Mouse (Mus musculus): ENCODE results near the gene Olfr486. TPM values are rescaled to one million over a fixed set of nuclear protein-coding genes. Genes with fewer than 3 reads are reported as not detected.
"Not testable (repeated sequence)": the region's sequence is repeated elsewhere in the genome, so short reads cannot be mapped to it uniquely, and the experiment has no call there.

Olfr486 gene
- polyA plus RNA-seq (2012; rRNA removed) = not detected in 2 replicates

DNA sequence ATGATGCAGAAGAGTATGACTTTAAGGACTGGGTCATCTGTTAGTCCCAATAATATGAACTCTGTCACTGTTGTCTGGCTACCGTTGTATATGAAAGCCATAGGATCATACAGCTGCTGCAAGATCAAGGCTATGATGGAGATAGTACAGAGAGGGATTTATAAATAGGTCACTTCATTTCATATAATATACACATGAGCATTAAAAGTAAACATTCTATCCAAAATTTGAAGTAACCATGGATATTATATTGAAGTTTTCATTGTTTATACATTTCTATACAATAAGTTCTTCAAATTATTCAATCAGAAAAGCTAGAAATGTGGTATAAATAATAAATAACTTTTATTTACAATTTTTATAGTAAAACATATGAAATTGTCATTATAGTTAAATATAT lies at the start of gene Olfr486:
Gene Olfr486 (minus strand): TSS at position 101 of the 400 bp plus-strand sequence.
- DNase-seq (ENCODE audit: low spot score) = not testable (repeated sequence)

DNA sequence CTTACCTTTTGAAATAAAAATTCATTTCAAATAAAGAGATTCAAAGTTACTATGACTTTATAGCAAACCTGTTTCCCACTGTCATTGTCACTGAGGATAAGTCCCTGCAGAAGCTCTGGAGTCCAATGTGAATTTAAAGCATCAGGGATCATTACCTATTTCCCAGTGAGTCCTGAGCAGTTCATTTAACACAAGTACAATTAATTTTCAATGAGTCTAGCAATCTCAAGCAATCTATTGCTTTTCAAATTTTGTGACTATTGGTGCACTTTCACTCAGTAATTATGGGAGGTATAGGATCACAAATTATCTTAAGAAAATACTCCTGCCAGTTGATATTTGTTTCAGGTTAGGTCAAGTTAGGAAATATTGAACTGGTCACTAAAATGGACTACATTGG lies 42.0 kb upstream of the Olfr486 start, which contains the start of gene Olfr487:
Gene Olfr487 (minus strand): TSS at position 101 of the 400 bp plus-strand sequence.
- DNase-seq (ENCODE audit: low spot score) = not testable (repeated sequence)

- no peak for DNase-seq (ENCODE audit: low spot score)
Measured at GRCm38 (mm10) chr7:108196938-108197337, 24.4 kb upstream of the Olfr486 start.

GRCm38 (mm10) chr7:108196337-108196736 lies 23.8 kb upstream of the Olfr486 start:
- DNase-seq (ENCODE audit: low spot score) = not testable (repeated sequence)

DNA sequence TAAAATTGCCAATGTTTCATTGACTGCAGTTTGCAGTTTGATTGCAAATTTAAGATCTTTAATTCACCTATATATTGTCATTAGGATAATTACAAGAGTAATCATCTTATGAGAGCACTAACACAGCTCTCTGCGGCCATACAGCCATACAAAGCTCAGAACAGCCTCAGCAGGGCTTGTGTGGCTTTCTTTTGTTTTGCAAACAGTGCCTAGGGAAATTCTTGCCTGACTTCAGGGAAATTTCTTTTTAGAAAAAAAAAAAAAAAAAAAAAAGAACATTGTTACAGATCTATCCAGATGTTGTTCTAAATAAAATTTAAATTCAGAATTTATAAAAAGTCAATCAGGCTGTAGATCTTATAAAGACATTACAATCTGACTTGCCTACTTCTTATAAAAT lies 20.2 kb upstream of the Olfr486 start:
- not testable (repeated sequence) for DNase-seq (ENCODE audit: low spot score)

- not testable (repeated sequence) for DNase-seq (ENCODE audit: low spot score)
Measured at GRCm38 (mm10) chr7:108191196-108191595, 18.7 kb upstream of the Olfr486 start.

DNA sequence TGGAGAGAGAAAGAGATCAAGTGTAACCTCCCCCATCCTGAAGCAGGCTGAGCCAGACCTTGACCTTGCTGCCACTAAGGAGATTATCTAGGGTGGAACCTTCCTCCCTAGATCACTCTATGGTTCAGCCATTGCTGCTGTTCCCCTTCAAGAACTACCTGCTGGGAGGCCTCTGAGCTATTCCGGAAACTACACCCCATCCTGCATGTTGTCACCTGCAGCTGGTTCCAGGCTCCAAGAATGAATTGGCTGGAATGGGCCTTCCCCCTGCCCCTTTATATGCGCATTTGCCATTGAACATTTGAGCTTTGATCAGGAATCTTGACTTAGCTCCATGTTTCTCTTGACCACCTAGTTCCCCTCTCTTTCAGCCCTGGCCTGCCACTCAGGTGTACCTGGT lies 12.7 kb upstream of the Olfr486 start:
- not testable (repeated sequence) for DNase-seq (ENCODE audit: low spot score)

DNA sequence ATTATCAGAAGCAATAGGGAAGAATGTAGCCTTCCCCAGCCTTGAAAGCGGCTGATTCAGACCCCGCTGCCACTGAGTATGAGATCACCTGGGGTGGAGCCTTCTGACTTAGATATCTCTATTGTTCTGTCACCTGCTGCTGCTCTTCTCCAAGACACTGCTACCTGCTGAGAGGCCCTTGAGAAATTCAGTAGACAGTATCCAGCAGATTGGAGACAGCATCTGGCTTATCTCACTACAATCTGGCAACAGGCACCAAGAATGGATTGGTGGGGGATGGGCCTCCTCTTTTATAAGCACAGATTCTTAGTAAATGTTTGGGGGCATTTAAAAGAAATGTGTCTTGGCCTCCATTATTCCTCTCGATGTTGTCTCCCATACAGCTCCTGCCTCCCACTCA lies 11.9 kb upstream of the Olfr486 start:
- not testable (repeated sequence) for DNase-seq (ENCODE audit: low spot score)

DNA sequence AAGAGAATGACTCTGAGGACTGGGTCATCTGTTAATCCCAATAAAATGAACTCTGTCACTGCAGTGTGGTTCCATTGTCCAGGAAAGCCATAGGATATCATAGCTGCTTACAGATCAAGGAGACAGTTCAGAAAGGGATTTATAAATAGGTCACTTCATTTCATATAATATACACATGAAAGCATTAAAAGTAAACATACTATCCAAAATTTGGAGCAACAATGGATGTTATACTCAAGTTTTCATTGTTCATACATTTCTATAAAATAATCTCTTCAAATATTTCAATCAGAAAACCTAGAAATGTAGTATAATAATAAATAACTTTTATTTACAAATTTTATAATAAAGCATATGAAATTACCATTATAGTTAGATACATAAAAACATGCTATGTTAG lies 12.8 kb downstream of the Olfr486 start, which contains the start of gene Olfr485:
Gene Olfr485 (minus strand): TSS at position 101 of the 400 bp plus-strand sequence.
- DNase-seq (ENCODE audit: low spot score) = no peak

GRCm38 (mm10) chr7:108127349-108127748 lies 45.2 kb downstream of the Olfr486 start, which contains the start of gene Olfr484:
TSS of gene Olfr484 (minus strand) at chr7:108127449.
- no peak for DNase-seq (ENCODE audit: low spot score)

Other genes with a start within 250 kb of the Olfr486 start
- gene Olfr473, start 242.3 kb downstream of the Olfr486 start, polyA plus RNA-seq (2012; rRNA removed) = not detected in 2 replicates
- gene Olfr474, start 218.1 kb downstream of the Olfr486 start, polyA plus RNA-seq (2012; rRNA removed) = not detected in 2 replicates
- gene Olfr476, start 207.9 kb downstream of the Olfr486 start, polyA plus RNA-seq (2012; rRNA removed) = not detected in 2 replicates
- gene Olfr477, start 186.0 kb downstream of the Olfr486 start, polyA plus RNA-seq (2012; rRNA removed) = not detected in 2 replicates
- not detected in 2 replicates for gene Olfr478, start 138.8 kb downstream of the Olfr486 start, polyA plus RNA-seq (2012; rRNA removed)
- not detected in 2 replicates for gene Olfr479, start 122.0 kb downstream of the Olfr486 start, polyA plus RNA-seq (2012; rRNA removed)
- gene Olfr480, start 105.4 kb downstream of the Olfr486 start, polyA plus RNA-seq (2012; rRNA removed) = not detected in 2 replicates
- gene Olfr481, start 92.9 kb downstream of the Olfr486 start, polyA plus RNA-seq (2012; rRNA removed) = not detected in 2 replicates
- 0.06 and 0.07 TPM in 2 replicates for gene Olfr482, start 75.2 kb downstream of the Olfr486 start, polyA plus RNA-seq (2012; rRNA removed)
- gene Olfr483, start 71.9 kb downstream of the Olfr486 start, polyA plus RNA-seq (2012; rRNA removed) = not detected in 2 replicates
- gene Olfr484, start 45.3 kb downstream of the Olfr486 start, polyA plus RNA-seq (2012; rRNA removed) = not detected in 2 replicates
- gene Olfr485, start 12.9 kb downstream of the Olfr486 start, polyA plus RNA-seq (2012; rRNA removed) = not detected in 2 replicates
- gene Olfr487, start 41.9 kb upstream of the Olfr486 start, polyA plus RNA-seq (2012; rRNA removed) = not detected in 2 replicates
- gene Olfr488, start 85.6 kb upstream of the Olfr486 start, polyA plus RNA-seq (2012; rRNA removed) = not detected in 2 replicates
- gene Olfr490, start 116.2 kb upstream of the Olfr486 start, polyA plus RNA-seq (2012; rRNA removed) = not detected in 2 replicates
- gene Olfr491, start 140.7 kb upstream of the Olfr486 start, polyA plus RNA-seq (2012; rRNA removed) = not detected in 2 replicates
- not detected in 2 replicates for gene Olfr492, start 150.9 kb upstream of the Olfr486 start, polyA plus RNA-seq (2012; rRNA removed)
- gene Olfr493, start 174.2 kb upstream of the Olfr486 start, polyA plus RNA-seq (2012; rRNA removed) = not detected in 2 replicates
- not detected in 2 replicates for gene Olfr494, start 192.6 kb upstream of the Olfr486 start, polyA plus RNA-seq (2012; rRNA removed)
- not detected in 2 replicates for gene Olfr495, start 220.4 kb upstream of the Olfr486 start, polyA plus RNA-seq (2012; rRNA removed)
- not detected in 2 replicates for gene Olfr497, start 247.7 kb upstream of the Olfr486 start, polyA plus RNA-seq (2012; rRNA removed)